Mouse (Mus musculus): ENCODE data around the gene Rab43. TPM values are rescaled to one million over a fixed set of nuclear protein-coding genes. Genes with fewer than 3 reads are reported as not detected.

Rab43 gene
- total and polyA plus RNA-seq, 3 experiments: 4.0 to 13.2 TPM; not detected in 1

- Histone ChIP-seq H3K4me3 (ENCODE audit: control insufficient read depth in 1 of 2, insufficient read depth in 1 of 2, low read depth in 2 of 2, low read length in 2 of 2) (peak overlapping the region; percentile 79 to 91), H3K9me3 (replicated peaks; ENCODE audit: insufficient read depth, low read length) (no peaks in the 10 kb centered on the region), H3K27ac (ENCODE audit: control insufficient read depth, low read depth, low read length) (peak overlapping the region; percentile 88), H3K4me1 (ENCODE audit: control insufficient read depth in 1 of 2, insufficient read depth in 2 of 2, low read length in 2 of 2) (peaks cover 4 to 14% of the 10 kb centered on the region in 2 experiments; a peak in 3 of 4 replicates), H3K79me2 (ENCODE audit: control insufficient read depth, insufficient read depth, low read length, poor library complexity) (peaks cover 59% of the 10 kb centered on the region), H3K36me3 (ENCODE audit: control insufficient read depth in 1 of 2, insufficient read depth in 2 of 2, low read length in 2 of 2) (peaks cover 38 to 45% of the 10 kb centered on the region in 2 experiments), H3K9ac (ENCODE audit: control insufficient read depth, low read depth, low read length, poor library complexity, severe bottlenecking) (peak overlapping the region; percentile 96), H3K27me3 (ENCODE audit: control insufficient read depth in 1 of 2, insufficient read depth in 2 of 2, low read length in 2 of 2) (no peaks in the 10 kb centered on the region)
- DNase-seq (ENCODE audit: low read depth, low spot score): peak; percentile 86
- TF ChIP-seq NRF1 (IDR thresholded peaks at IDR 0.05; ENCODE audit: insufficient read depth, low read depth, low read length, poor library complexity, severe bottlenecking) (no peak), SIN3A (IDR thresholded peaks at IDR 0.05; ENCODE audit: low read length) (peak; percentile 93), GATA1 (IDR thresholded peaks at IDR 0.05; ENCODE audit: low read depth, low read length) (0 out of 2 replicates have a peak, but pooled peaks have one; percentile 1), MAX (IDR thresholded peaks at IDR 0.05; ENCODE audit: low read length) (peak; percentile 99), E2F4 (IDR thresholded peaks at IDR 0.05; ENCODE audit: borderline replicate concordance, low read depth, low read length) (no peak), TBP (IDR thresholded peaks at IDR 0.05; ENCODE audit: low read depth, low read length) (peak; percentile 68), MXI1 (IDR thresholded peaks at IDR 0.05; ENCODE audit: low read depth, low read length) (peak; percentile 99), ZMIZ1 (IDR thresholded peaks at IDR 0.05; ENCODE audit: low read depth, low read length) (no peak), MYC (IDR thresholded peaks at IDR 0.05; ENCODE audit: low read depth, low read length) (peak; percentile 100), HCFC1 (IDR thresholded peaks at IDR 0.05; ENCODE audit: low read depth, low read length) (peak; percentile 63), BHLHE40 (IDR thresholded peaks at IDR 0.05; ENCODE audit: borderline replicate concordance, low read depth, low read length) (no peak), MAZ (IDR thresholded peaks at IDR 0.05; ENCODE audit: low read depth, low read length) (peak; percentile 9; the same call in 1 of the 2 replicates), POLR2A (IDR thresholded peaks at IDR 0.05; ENCODE audit: control insufficient read depth in 1 of 2, insufficient read depth in 1 of 2, low read depth in 1 of 2, low read length in 2 of 2, poor library complexity in 1 of 2) (peak in 1 of 2 experiments; percentile 60; a peak in 2 of 4 replicates), UBTF (IDR thresholded peaks at IDR 0.05; ENCODE audit: borderline replicate concordance, insufficient read depth, low read depth, low read length) (no peak), CHD1 (IDR thresholded peaks at IDR 0.05; ENCODE audit: low read depth, low read length) (peak; percentile 83; the same call in 1 of the 2 replicates)
Measured at GRCm38 (mm10) chr6:87849780-87850154, 37.8 kb upstream of the Rab43 start.

GRCm38 (mm10) chr6:87846813-87847212 is 34.8 kb upstream of the Rab43 start:
- Histone ChIP-seq H3K4me1 (ENCODE audit: control insufficient read depth in 1 of 2, insufficient read depth in 2 of 2, low read length in 2 of 2) (peaks cover 4 to 9% of the 10 kb centered on the region in 2 experiments; a peak in 3 of 4 replicates), H3K9me3 (replicated peaks; ENCODE audit: insufficient read depth, low read length) (no peaks in the 10 kb centered on the region), H3K27ac (ENCODE audit: control insufficient read depth, low read depth, low read length) (peak overlapping the region; percentile 10; the same call in 1 of the 2 replicates), H3K4me3 (ENCODE audit: control insufficient read depth in 1 of 2, insufficient read depth in 1 of 2, low read depth in 2 of 2, low read length in 2 of 2) (peak overlapping the region; percentile 31 to 79; a peak in 3 of 4 replicates), H3K36me3 (ENCODE audit: control insufficient read depth in 1 of 2, insufficient read depth in 2 of 2, low read length in 2 of 2) (peaks cover 47 to 60% of the 10 kb centered on the region in 2 experiments), H3K9ac (ENCODE audit: control insufficient read depth, low read depth, low read length, poor library complexity, severe bottlenecking) (peak overlapping the region; percentile 53), H3K79me2 (ENCODE audit: control insufficient read depth, insufficient read depth, low read length, poor library complexity) (peaks cover 60% of the 10 kb centered on the region), H3K27me3 (ENCODE audit: control insufficient read depth in 1 of 2, insufficient read depth in 2 of 2, low read length in 2 of 2) (no peaks in the 10 kb centered on the region)
- DNase-seq (ENCODE audit: low read depth, low spot score): no peak
- TF ChIP-seq POLR2AphosphoS2 (IDR thresholded peaks at IDR 0.05; ENCODE audit: low read length) (peak; percentile 22; the same call in 1 of the 2 replicates), GATA1 (IDR thresholded peaks at IDR 0.05; ENCODE audit: low read depth, low read length) (no peak)

Measured in MEL (cell line).